Mouse (Mus musculus): ENCODE results near the gene Supt5. TPM values are rescaled to one million over a fixed set of nuclear protein-coding genes. Genes with fewer than 3 reads are reported as not detected.

Supt5 gene
- total and polyA plus RNA-seq, 3 experiments = 66.0 to 448 (median 156) TPM

GRCm38 (mm10) chr7:28373131-28373581 lies 34.6 kb upstream of the Supt5 start:
- peak overlapping the region; percentile 63 for H3K9ac ChIP-seq (ENCODE audit: control insufficient read depth, low read depth, low read length, poor library complexity, severe bottlenecking)
- DNase-seq (ENCODE audit: low read depth, low spot score) = peak; percentile 89
- TF ChIP-seq SMC3 (IDR thresholded peaks at IDR 0.05; ENCODE audit: low read depth, low read length) (peak; percentile 89), RAD21 (IDR thresholded peaks at IDR 0.05; ENCODE audit: low read depth, low read length) (peak; percentile 82), CTCF (IDR thresholded peaks at IDR 0.05 in 2 of 3, conservative IDR thresholded peaks at IDR 0.05 in 1 of 3; ENCODE audit: control insufficient read depth in 1 of 3, insufficient read depth in 1 of 3, low read depth in 2 of 3, low read length in 3 of 3, poor library complexity in 1 of 3, severe bottlenecking in 1 of 3) (peak; percentile 29 to 83 (median 77); a peak in 5 of 6 replicates), MYC (IDR thresholded peaks at IDR 0.05; ENCODE audit: low read depth, low read length) (no peak), ZNF384 (IDR thresholded peaks at IDR 0.05; ENCODE audit: low read depth, low read length) (0 out of 2 replicates have a peak, but pooled peaks have one; percentile 59), GATA1 (IDR thresholded peaks at IDR 0.05; ENCODE audit: low read depth, low read length) (peak; percentile 59), RCOR1 (IDR thresholded peaks at IDR 0.05; ENCODE audit: low read depth, low read length) (peak; percentile 60; the same call in 1 of the 2 replicates), ZC3H11A (IDR thresholded peaks at IDR 0.05; ENCODE audit: low read depth, low read length) (peak; percentile 86), CHD2 (IDR thresholded peaks at IDR 0.05; ENCODE audit: low read length) (no peak), TAL1 (IDR thresholded peaks at IDR 0.05; ENCODE audit: low read length) (no peak), POLR2AphosphoS2 (IDR thresholded peaks at IDR 0.05; ENCODE audit: low read length) (no peak)
- peaks cover 0 to 14% of the 10 kb centered on the region in 2 experiments; a peak in 2 of 4 replicates for H3K4me1 ChIP-seq (ENCODE audit: control insufficient read depth in 1 of 2, insufficient read depth in 2 of 2, low read length in 2 of 2)
- H3K79me2 ChIP-seq (ENCODE audit: control insufficient read depth, insufficient read depth, low read length, poor library complexity) = peaks cover 2% of the 10 kb centered on the region; the same call in 1 of the 2 replicates
- peak overlapping the region; percentile 22 to 61 for H3K4me3 ChIP-seq (ENCODE audit: control insufficient read depth in 1 of 2, insufficient read depth in 1 of 2, low read depth in 2 of 2, low read length in 2 of 2)
- no peaks in the 10 kb centered on the region for H3K9me3 ChIP-seq (replicated peaks; ENCODE audit: insufficient read depth, low read length)
- H3K36me3 ChIP-seq (ENCODE audit: control insufficient read depth in 1 of 2, insufficient read depth in 2 of 2, low read length in 2 of 2) = peaks cover 0 to 7% of the 10 kb centered on the region in 2 experiments; a peak in 2 of 4 replicates
- H3K27me3 ChIP-seq (ENCODE audit: control insufficient read depth in 1 of 2, insufficient read depth in 2 of 2, low read length in 2 of 2) = no peaks in the 10 kb centered on the region
- H3K27ac ChIP-seq (ENCODE audit: control insufficient read depth, low read depth, low read length) = peak overlapping the region; percentile 63

DNA sequence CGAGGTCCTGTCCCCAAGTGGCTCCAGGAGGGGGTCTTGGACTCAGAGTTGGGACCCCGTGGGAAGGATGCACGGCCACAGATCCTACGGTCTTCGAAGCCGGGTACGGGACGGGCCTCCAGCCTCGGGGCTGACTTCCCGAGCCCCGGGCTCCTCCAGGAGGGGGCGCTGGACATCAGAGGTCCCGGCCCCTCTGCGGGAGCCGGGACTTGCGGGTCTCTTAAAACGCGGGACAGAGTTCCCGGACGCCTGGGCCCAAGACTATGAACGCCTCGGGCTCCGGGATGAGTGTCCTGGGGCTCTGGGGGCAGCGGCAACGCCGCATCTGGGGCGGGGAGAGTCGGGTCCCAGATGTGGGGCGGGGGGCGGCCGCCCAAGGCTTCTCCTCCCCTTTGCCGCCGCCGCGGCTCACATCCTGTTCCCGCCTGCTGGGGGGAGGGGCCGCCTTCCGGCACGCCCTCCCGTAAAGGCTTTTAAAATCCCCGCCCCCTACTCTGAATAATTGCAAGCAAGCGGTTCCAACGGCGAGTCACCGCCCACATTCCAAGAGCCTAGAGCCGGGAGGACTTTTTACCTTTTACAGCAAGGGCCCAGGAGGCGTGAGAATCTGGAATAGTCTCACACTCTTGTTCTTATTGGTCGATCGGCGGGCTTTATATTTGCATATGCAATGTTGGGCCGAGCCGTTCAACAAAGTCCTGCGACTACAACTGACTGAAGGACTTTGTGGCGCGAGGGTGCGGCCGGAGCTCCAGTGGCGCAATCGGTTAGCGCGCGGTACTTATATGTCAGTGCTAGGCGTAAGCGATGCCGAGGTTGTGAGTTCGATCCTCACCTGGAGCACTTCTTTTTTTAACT lies 33.9 kb upstream of the Supt5 start, which contains the start of gene Plekhg2:
TSS of gene Plekhg2 (minus strand) at position 349 of the 858 bp plus-strand sequence.
- peaks cover 0 to 10% of the 10 kb centered on the region in 2 experiments; a peak in 2 of 4 replicates for H3K4me1 ChIP-seq (ENCODE audit: control insufficient read depth in 1 of 2, insufficient read depth in 2 of 2, low read length in 2 of 2)
- peaks cover 2% of the 10 kb centered on the region; the same call in 1 of the 2 replicates for H3K79me2 ChIP-seq (ENCODE audit: control insufficient read depth, insufficient read depth, low read length, poor library complexity)
- H3K4me3 ChIP-seq (ENCODE audit: control insufficient read depth in 1 of 2, insufficient read depth in 1 of 2, low read depth in 2 of 2, low read length in 2 of 2) = peak within 1 kb of the TSS; percentile 62 to 79
- H3K27ac ChIP-seq (ENCODE audit: control insufficient read depth, low read depth, low read length) = peak within 1 kb of the TSS; percentile 63
- H3K9ac ChIP-seq (ENCODE audit: control insufficient read depth, low read depth, low read length, poor library complexity, severe bottlenecking) = peak within 1 kb of the TSS; percentile 88
- H3K9me3 ChIP-seq (replicated peaks; ENCODE audit: insufficient read depth, low read length) = no peaks in the 10 kb centered on the region
- peaks cover 0 to 7% of the 10 kb centered on the region in 2 experiments; a peak in 2 of 4 replicates for H3K36me3 ChIP-seq (ENCODE audit: control insufficient read depth in 1 of 2, insufficient read depth in 2 of 2, low read length in 2 of 2)
- DNase-seq (ENCODE audit: low read depth, low spot score) = peak; percentile 99
- H3K27me3 ChIP-seq (ENCODE audit: control insufficient read depth in 1 of 2, insufficient read depth in 2 of 2, low read length in 2 of 2) = no peaks in the 10 kb centered on the region
- TF ChIP-seq MYC (IDR thresholded peaks at IDR 0.05; ENCODE audit: low read depth, low read length) (no peak), BHLHE40 (IDR thresholded peaks at IDR 0.05; ENCODE audit: borderline replicate concordance, low read depth, low read length) (no peak), TBP (IDR thresholded peaks at IDR 0.05; ENCODE audit: low read depth, low read length) (peak; percentile 100), MXI1 (IDR thresholded peaks at IDR 0.05; ENCODE audit: low read depth, low read length) (peak; percentile 52), POLR2AphosphoS5 (IDR thresholded peaks at IDR 0.05; ENCODE audit: borderline replicate concordance, low read depth, low read length) (no peak), ZNF384 (IDR thresholded peaks at IDR 0.05; ENCODE audit: low read depth, low read length) (no peak), GABPA (IDR thresholded peaks at IDR 0.05; ENCODE audit: low read depth, low read length) (no peak), TCF12 (IDR thresholded peaks at IDR 0.05; ENCODE audit: low read depth, low read length) (no peak), MAX (IDR thresholded peaks at IDR 0.05; ENCODE audit: low read length) (no peak; the same call in 1 of the 2 replicates), RCOR1 (IDR thresholded peaks at IDR 0.05; ENCODE audit: low read depth, low read length) (no peak), HCFC1 (IDR thresholded peaks at IDR 0.05; ENCODE audit: low read depth, low read length) (peak; percentile 65), MYB (IDR thresholded peaks at IDR 0.05; ENCODE audit: low read depth, low read length) (no peak), UBTF (IDR thresholded peaks at IDR 0.05; ENCODE audit: borderline replicate concordance, insufficient read depth, low read depth, low read length) (0 out of 2 replicates have a peak, but pooled peaks have one; percentile 67), POLR2A (IDR thresholded peaks at IDR 0.05; ENCODE audit: control insufficient read depth in 1 of 2, insufficient read depth in 1 of 2, low read depth in 1 of 2, low read length in 2 of 2, poor library complexity in 1 of 2) (peak; percentile 56 to 63; a peak in 1 of 4 replicates), NELFE (IDR thresholded peaks at IDR 0.05; ENCODE audit: low read depth, low read length) (peak; percentile 43; the same call in 1 of the 2 replicates), ZMIZ1 (IDR thresholded peaks at IDR 0.05; ENCODE audit: low read depth, low read length) (no peak; the same call in 1 of the 2 replicates), TAL1 (IDR thresholded peaks at IDR 0.05; ENCODE audit: low read length) (no peak), GATA1 (IDR thresholded peaks at IDR 0.05; ENCODE audit: low read depth, low read length) (no peak), EP300 (IDR thresholded peaks at IDR 0.05; ENCODE audit: low read depth in 1 of 2, low read length in 2 of 2) (no peak), CTCF (IDR thresholded peaks at IDR 0.05 in 2 of 3, conservative IDR thresholded peaks at IDR 0.05 in 1 of 3; ENCODE audit: control insufficient read depth in 1 of 3, insufficient read depth in 1 of 3, low read depth in 2 of 3, low read length in 3 of 3, poor library complexity in 1 of 3, severe bottlenecking in 1 of 3) (peak; percentile 52 to 85 (median 68); a peak in 5 of 6 replicates), MAFK (IDR thresholded peaks at IDR 0.05; ENCODE audit: borderline replicate concordance, low read depth, low read length) (peak; percentile 98), ETS1 (IDR thresholded peaks at IDR 0.05; ENCODE audit: low read depth, low read length) (peak; percentile 42; the same call in 1 of the 2 replicates), SIN3A (IDR thresholded peaks at IDR 0.05; ENCODE audit: low read length) (peak; percentile 56)

Measured in MEL (cell line).